Mouse (Mus musculus): ENCODE measurements at regions not wholly inside any gene's neighbourhood (a gene's known extent, or its start where the extent isn't known, plus 50 kb on each side); places are given as distances from the start of the nearest gene placed in this dataset.

GRCm38 (mm10) chr3:65449176-65449575 lies 56.8 kb upstream of the Ssr3 start:
- no peak overlapping the region for H3K27ac ChIP-seq
- no peak overlapping the region for H3K9ac ChIP-seq
- WGBS = 89% methylated on average over 1 of the region's 1 CpGs
- ATAC-seq (replicated peaks; ENCODE audit: low FRiP score) = no peak
- no peaks in the 10 kb centered on the region for H3K9me3 ChIP-seq (replicated peaks)
- H3K4me1 ChIP-seq = no peaks in the 10 kb centered on the region
- H3K36me3 ChIP-seq = no peaks in the 10 kb centered on the region
- H3K27me3 ChIP-seq = no peaks in the 10 kb centered on the region
- H3K4me3 ChIP-seq (replicated peaks) = no peak overlapping the region
- no peak overlapping the region for H3K4me2 ChIP-seq

GRCm38 (mm10) chr3:65443701-65444100 lies 51.3 kb upstream of the Ssr3 start:
- H3K27ac ChIP-seq = no peak overlapping the region
- WGBS = 40% methylated on average over 1 of the region's 1 CpGs
- no peaks in the 10 kb centered on the region for H3K27me3 ChIP-seq
- no peak overlapping the region for H3K9ac ChIP-seq
- peaks cover 12% of the 10 kb centered on the region for H3K4me1 ChIP-seq
- H3K4me3 ChIP-seq (replicated peaks) = no peak overlapping the region
- no peak overlapping the region for H3K4me2 ChIP-seq
- ATAC-seq (replicated peaks; ENCODE audit: low FRiP score) = no peak
- H3K36me3 ChIP-seq = no peaks in the 10 kb centered on the region
- H3K9me3 ChIP-seq (replicated peaks) = no peaks in the 10 kb centered on the region

GRCm38 (mm10) chr3:65442946-65443345 lies 50.5 kb upstream of the Ssr3 start:
- H3K36me3 ChIP-seq = no peaks in the 10 kb centered on the region
- no peak for ATAC-seq (replicated peaks; ENCODE audit: low FRiP score)
- H3K27ac ChIP-seq = no peak overlapping the region
- no peak overlapping the region for H3K4me2 ChIP-seq
- H3K4me3 ChIP-seq (replicated peaks) = no peak overlapping the region
- H3K27me3 ChIP-seq = no peaks in the 10 kb centered on the region
- H3K9ac ChIP-seq = no peak overlapping the region
- H3K4me1 ChIP-seq = peaks cover 12% of the 10 kb centered on the region
- 63% methylated on average over 8 of the region's 8 CpGs for WGBS
- no peaks in the 10 kb centered on the region for H3K9me3 ChIP-seq (replicated peaks)

- 0 out of 2 replicates have a peak, but pooled peaks have one; percentile 50 for ATAC-seq (replicated peaks; ENCODE audit: low FRiP score)
- Histone ChIP-seq H3K9me3 (replicated peaks) (no peaks in the 10 kb centered on the region), H3K27ac (no peak overlapping the region), H3K4me3 (replicated peaks) (no peak overlapping the region), H3K9ac (no peak overlapping the region), H3K36me3 (no peaks in the 10 kb centered on the region), H3K27me3 (no peaks in the 10 kb centered on the region), H3K4me1 (peaks cover 12% of the 10 kb centered on the region), H3K4me2 (no peak overlapping the region)
- WGBS = 73% methylated on average over 4 of the region's 4 CpGs
Observed at GRCm38 (mm10) chr3:65442269-65442668, 49.8 kb upstream of the Ssr3 start.

Measured in kidney, embryonic 15.5 days (tissue).